Mouse (Mus musculus) CH12.LX (cell line): ENCODE results near the gene C2cd3.

Experiments used
- CTCF ChIP-seq, 2 experiments: IDR thresholded peaks in 1 of 2; conservative IDR thresholded peaks in 1 of 2; 2 replicates each; pipeline ENCODE4 v1.5.1; 2011 to 2012; ENCODE audit warnings: low read depth in 2 of 2, low read length in 2 of 2, improper control_type of control experiment in 1 of 2, inconsistent platforms in 1 of 2, mild to moderate bottlenecking in 1 of 2, moderate library complexity in 1 of 2
- EP300 ChIP-seq: IDR thresholded peaks from 2 replicates; pipeline ENCODE4 v1.6.1; 2011; ENCODE audit warnings: low read length, improper control_type of control experiment
- GABPA ChIP-seq: IDR thresholded peaks from 2 replicates; pipeline ENCODE4 v1.6.1; 2012; ENCODE audit warnings: low read depth, low read length, improper control_type of control experiment, inconsistent platforms; ENCODE audit not compliant: insufficient replicate concordance
- MAFK ChIP-seq: IDR thresholded peaks from 2 replicates; pipeline ENCODE4 v1.6.1; 2011; ENCODE audit warnings: low read length, improper control_type of control experiment; ENCODE audit not compliant: insufficient replicate concordance
- NELFE ChIP-seq: IDR thresholded peaks from 2 replicates; pipeline ENCODE4 v1.6.1; 2011; ENCODE audit warnings: low read depth, low read length, improper control_type of control experiment
- POLR2A ChIP-seq: IDR thresholded peaks from 2 replicates; pipeline ENCODE4 v1.6.1; 2011; ENCODE audit warnings: low read depth, mild to moderate bottlenecking, improper control_type of control experiment, low read length
- TCF12 ChIP-seq: IDR thresholded peaks from 2 replicates; pipeline ENCODE4 v1.6.1; 2014; ENCODE audit warnings: low read depth, mild to moderate bottlenecking, inconsistent platforms, low read length, improper control_type of control experiment
- UBTF ChIP-seq: IDR thresholded peaks from 2 replicates; pipeline ENCODE4 v1.6.1; 2012; ENCODE audit warnings: low read depth, mild to moderate bottlenecking, inconsistent platforms, low read length, improper control_type of control experiment, moderate library complexity
- USF1 ChIP-seq: IDR thresholded peaks from 2 replicates; pipeline ENCODE4 v1.6.1; 2014; ENCODE audit warnings: low read depth, mild to moderate bottlenecking, inconsistent platforms, low read length, improper control_type of control experiment
- USF2 ChIP-seq: conservative IDR thresholded peaks from 2 replicates; pipeline ENCODE4 v1.6.1; 2011; ENCODE audit warnings: low read depth, low read length, improper control_type of control experiment

DNA sequence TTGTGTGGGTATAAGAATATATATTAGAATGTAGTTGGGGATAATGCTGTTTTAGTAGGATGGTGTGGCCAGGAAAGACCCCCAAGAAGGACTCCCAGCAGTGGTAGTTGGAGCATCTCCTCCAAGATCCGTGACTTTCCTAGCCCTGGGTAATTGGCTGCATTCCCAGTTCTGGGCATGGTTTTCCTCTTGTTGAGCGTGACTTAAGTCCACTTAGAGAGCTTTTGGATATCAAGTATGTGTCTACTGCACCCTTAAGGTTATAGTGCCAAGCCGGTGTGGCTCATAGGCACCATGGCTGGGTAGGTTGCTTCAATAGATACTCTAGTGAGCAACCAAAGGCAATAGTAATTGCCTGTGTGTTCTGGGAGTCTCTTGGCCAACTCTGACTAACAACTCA is 48.3 kb upstream of the C2cd3 start:
- no peak for TF ChIP-seq CTCF (conservative IDR thresholded peaks at IDR 0.05 in 1 of 2, IDR thresholded peaks at IDR 0.05 in 1 of 2; ENCODE audit: low read depth in 2 of 2, low read length in 2 of 2)
- no peak for TF ChIP-seq USF2
- TF ChIP-seq USF1: no peak
- no peak for TF ChIP-seq NELFE
- no peak for TF ChIP-seq POLR2A
- no peak for TF ChIP-seq TCF12
- no peak for TF ChIP-seq GABPA
- TF ChIP-seq UBTF: no peak
- TF ChIP-seq EP300: no peak
- no peak for TF ChIP-seq MAFK
